Mouse (Mus musculus) heart, postnatal 14 days (tissue): ENCODE results near the gene Ubxn11. TPM values are rescaled to one million over a fixed set of nuclear protein-coding genes. Genes with fewer than 3 reads are reported as not detected.
"Not testable (repeated sequence)": the region's sequence is repeated elsewhere in the genome, so short reads cannot be mapped to it uniquely, and the experiment has no call there.

Experiments
- DNase-seq, 2 experiments: peaks; one replicate each; pipeline ENCODE4 v3.0.0; 2021 to 2022
- intact Hi-C: fragments of 180-260 bp; cut with DNase I; formaldehyde crosslinking; loops from one replicate; pipeline ENCODE4 v1.15.1; 2025
- total RNA-seq, 2 experiments: library from RNA; stranded (reverse); gene quantifications; 2 replicates each; pipeline ENCODE4 v1.2.3; 2021

Gene Ubxn11
- total RNA-seq, 2 experiments from 2014 or later, result 1.4 to 1.7 TPM

- DNase-seq, result no peak
- intact Hi-C loops, result no loop called here
Measured at GRCm38 (mm10) chr4:134132519-134133095, 30.2 kb downstream of the Ubxn11 start.

GRCm38 (mm10) chr4:134136280-134136926 is 34.0 kb downstream of the Ubxn11 start:
- intact Hi-C loops, result no loop called here
- no peak for DNase-seq

GRCm38 (mm10) chr4:134138857-134139256 is 36.5 kb downstream of the Ubxn11 start:
- intact Hi-C loops, result no loop called here

GRCm38 (mm10) chr4:134144297-134144696 is 41.9 kb downstream of the Ubxn11 start:
- DNase-seq, result not testable (repeated sequence)

More at GRCm38 (mm10) chr4:134138857-134139256, 36.5 kb downstream of the Ubxn11 start:
- no peak for DNase-seq

GRCm38 (mm10) chr4:134149389-134149788 is 47.0 kb downstream of the Ubxn11 start:
- no peak for DNase-seq
- intact Hi-C loops, result no loop called here

More at GRCm38 (mm10) chr4:134144297-134144696, 41.9 kb downstream of the Ubxn11 start:
- intact Hi-C loops, result not testable (repeated sequence)

- DNase-seq, result no peak
- intact Hi-C loops, result no loop called here
Measured at GRCm38 (mm10) chr4:134152112-134152511, 49.7 kb downstream of the Ubxn11 start.

- DNase-seq, result no peak
- intact Hi-C loops, result no loop called here
Measured at GRCm38 (mm10) chr4:134153656-134154055, 51.3 kb downstream of the Ubxn11 start.

GRCm38 (mm10) chr4:134154354-134154753 is 52.0 kb downstream of the Ubxn11 start:
- intact Hi-C loops, result no loop called here
- peak in 1 of 2 experiments; percentile 18 for DNase-seq

- intact Hi-C loops, result no loop called here
- DNase-seq, result no peak
Measured at GRCm38 (mm10) chr4:134155531-134155930, 53.2 kb downstream of the Ubxn11 start.

GRCm38 (mm10) chr4:134155961-134156465 is 53.6 kb downstream of the Ubxn11 start:
- peak in 1 of 2 experiments; percentile 22 for DNase-seq
- intact Hi-C loops, result no loop called here

GRCm38 (mm10) chr4:134156744-134157143 is 54.4 kb downstream of the Ubxn11 start:
- intact Hi-C loops, result no loop called here
- peak; percentile 34 to 35 for DNase-seq

- intact Hi-C loops, result no loop called here
- DNase-seq, result no peak
Measured at GRCm38 (mm10) chr4:134157558-134157957, 55.2 kb downstream of the Ubxn11 start.

- intact Hi-C loops, result no loop called here
Measured at GRCm38 (mm10) chr4:134158774-134159173, 56.4 kb downstream of the Ubxn11 start.

GRCm38 (mm10) chr4:134160071-134160470 is 57.7 kb downstream of the Ubxn11 start:
- intact Hi-C loops, result not testable (repeated sequence)
- peak; percentile 39 to 53 for DNase-seq

More at GRCm38 (mm10) chr4:134158774-134159173, 56.4 kb downstream of the Ubxn11 start:
- DNase-seq, result no peak

GRCm38 (mm10) chr4:134164591-134164990 is 62.2 kb downstream of the Ubxn11 start:
- DNase-seq, result no peak

GRCm38 (mm10) chr4:134165024-134165423 is 62.7 kb downstream of the Ubxn11 start:
- DNase-seq, result no peak
- intact Hi-C loops, result no loop called here

More at GRCm38 (mm10) chr4:134164591-134164990, 62.2 kb downstream of the Ubxn11 start:
- intact Hi-C loops, result no loop called here

- DNase-seq, result no peak
- intact Hi-C loops, result no loop called here
Measured at GRCm38 (mm10) chr4:134165548-134166465, 63.4 kb downstream of the Ubxn11 start.

GRCm38 (mm10) chr4:134166906-134167305 is 64.5 kb downstream of the Ubxn11 start:
- DNase-seq, result no peak
- intact Hi-C loops, result no loop called here

GRCm38 (mm10) chr4:134172391-134172790 is 70.0 kb downstream of the Ubxn11 start:
- DNase-seq, result peak; percentile 15 to 54

More at GRCm38 (mm10) chr4:134172391-134172790, 70.0 kb downstream of the Ubxn11 start:
- intact Hi-C loops, result no loop called here
